Mouse (Mus musculus): Measurements from ENCODE around the gene Sbf2. TPM values are rescaled to one million over a fixed set of nuclear protein-coding genes. Genes with fewer than 3 reads are reported as not detected.

Gene Sbf2
- total and polyA plus RNA-seq, 3 experiments = 1.3 to 4.4 TPM; not detected in 1

GRCm38 (mm10) chr7:110277734-110278245 lies 336.9 kb downstream of the Sbf2 start:
- Histone ChIP-seq H3K36me3 (ENCODE audit: control insufficient read depth in 1 of 2, insufficient read depth in 2 of 2, low read length in 2 of 2) (peaks cover 0 to 8% of the 10 kb centered on the region in 2 experiments; a peak in 2 of 4 replicates), H3K4me3 (ENCODE audit: control insufficient read depth in 1 of 2, insufficient read depth in 1 of 2, low read depth in 2 of 2, low read length in 2 of 2) (no peak overlapping the region), H3K27ac (ENCODE audit: control insufficient read depth, low read depth, low read length) (no peak overlapping the region), H3K9ac (ENCODE audit: control insufficient read depth, low read depth, low read length, poor library complexity, severe bottlenecking) (no peak overlapping the region), H3K27me3 (ENCODE audit: control insufficient read depth in 1 of 2, insufficient read depth in 2 of 2, low read length in 2 of 2) (no peaks in the 10 kb centered on the region), H3K9me3 (replicated peaks; ENCODE audit: insufficient read depth, low read length) (no peaks in the 10 kb centered on the region), H3K79me2 (ENCODE audit: control insufficient read depth, insufficient read depth, low read length, poor library complexity) (no peaks in the 10 kb centered on the region), H3K4me1 (ENCODE audit: control insufficient read depth in 1 of 2, insufficient read depth in 2 of 2, low read length in 2 of 2) (no peaks in the 10 kb centered on the region)
- no peak for TF ChIP-seq TAL1 (IDR thresholded peaks at IDR 0.05; ENCODE audit: low read length)
- no peak for TF ChIP-seq TBP (IDR thresholded peaks at IDR 0.05; ENCODE audit: low read depth, low read length)
- no peak for TF ChIP-seq SMC3 (IDR thresholded peaks at IDR 0.05; ENCODE audit: low read depth, low read length)
- no peak for TF ChIP-seq MAFK (IDR thresholded peaks at IDR 0.05; ENCODE audit: borderline replicate concordance, low read depth, low read length)
- TF ChIP-seq ZC3H11A (IDR thresholded peaks at IDR 0.05; ENCODE audit: low read depth, low read length) = no peak
- no peak for TF ChIP-seq RAD21 (IDR thresholded peaks at IDR 0.05; ENCODE audit: low read depth, low read length)
- TF ChIP-seq CHD1 (IDR thresholded peaks at IDR 0.05; ENCODE audit: low read depth, low read length) = no peak
- no peak for TF ChIP-seq GATA1 (IDR thresholded peaks at IDR 0.05; ENCODE audit: low read depth, low read length)
- no peak for TF ChIP-seq ELF1 (IDR thresholded peaks at IDR 0.05; ENCODE audit: low read depth, low read length)
- TF ChIP-seq NELFE (IDR thresholded peaks at IDR 0.05; ENCODE audit: low read depth, low read length) = no peak
- no peak for TF ChIP-seq NRF1 (IDR thresholded peaks at IDR 0.05; ENCODE audit: insufficient read depth, low read depth, low read length, poor library complexity, severe bottlenecking)
- no peak for TF ChIP-seq MAX (IDR thresholded peaks at IDR 0.05; ENCODE audit: low read length)
- TF ChIP-seq USF2 (IDR thresholded peaks at IDR 0.05; ENCODE audit: borderline replicate concordance in 1 of 2, insufficient read depth in 1 of 2, low read depth in 1 of 2, low read length in 2 of 2) = no peak
- DNase-seq (ENCODE audit: low read depth, low spot score) = no peak

GRCm38 (mm10) chr7:110272434-110272833 lies 342.3 kb downstream of the Sbf2 start:
- TF ChIP-seq CTCF (IDR thresholded peaks at IDR 0.05 in 2 of 3, conservative IDR thresholded peaks at IDR 0.05 in 1 of 3; ENCODE audit: control insufficient read depth in 1 of 3, insufficient read depth in 1 of 3, low read depth in 2 of 3, low read length in 3 of 3, poor library complexity in 1 of 3, severe bottlenecking in 1 of 3) (peak in 2 of 3 experiments; percentile 4 to 17; a peak in 2 of 6 replicates), EP300 (IDR thresholded peaks at IDR 0.05; ENCODE audit: low read depth in 1 of 2, low read length in 2 of 2) (no peak)
- Histone ChIP-seq H3K36me3 (ENCODE audit: control insufficient read depth in 1 of 2, insufficient read depth in 2 of 2, low read length in 2 of 2) (peaks cover 6% of the 10 kb centered on the region in 2 experiments), H3K79me2 (ENCODE audit: control insufficient read depth, insufficient read depth, low read length, poor library complexity) (no peaks in the 10 kb centered on the region), H3K9ac (ENCODE audit: control insufficient read depth, low read depth, low read length, poor library complexity, severe bottlenecking) (no peak overlapping the region), H3K27me3 (ENCODE audit: control insufficient read depth in 1 of 2, insufficient read depth in 2 of 2, low read length in 2 of 2) (no peaks in the 10 kb centered on the region), H3K4me1 (ENCODE audit: control insufficient read depth in 1 of 2, insufficient read depth in 2 of 2, low read length in 2 of 2) (peaks cover 4 to 9% of the 10 kb centered on the region in 2 experiments; a peak in 2 of 4 replicates), H3K9me3 (replicated peaks; ENCODE audit: insufficient read depth, low read length) (no peaks in the 10 kb centered on the region), H3K4me3 (ENCODE audit: control insufficient read depth in 1 of 2, insufficient read depth in 1 of 2, low read depth in 2 of 2, low read length in 2 of 2) (no peak overlapping the region), H3K27ac (ENCODE audit: control insufficient read depth, low read depth, low read length) (no peak overlapping the region)
- no peak for DNase-seq (ENCODE audit: low read depth, low spot score)
